Mouse (Mus musculus) brain, embryonic 14.5 days (tissue): ENCODE data around the gene Polr2a. TPM values are rescaled to one million over a fixed set of nuclear protein-coding genes. Genes with fewer than 3 reads are reported as not detected.
A peak's percentile ranks its signal among the peaks of the same experiment; 100 is the strongest.
"Not testable (repeated sequence)": the region's sequence is repeated elsewhere in the genome, so short reads cannot be mapped to it uniquely, and the experiment has no call there.

ENCODE experiments used
- DNase-seq: peaks from one replicate; pipeline ENCODE4 v3.0.0-alpha.2; 2011; ENCODE audit warnings: low read depth
- CTCF ChIP-seq: fragments of 200-500 bp; IDR thresholded peaks from 2 replicates; pipeline ENCODE4 v1.5.1; 2012; ENCODE audit warnings: inconsistent platforms, mild to moderate bottlenecking, moderate library complexity, borderline replicate concordance; ENCODE audit not compliant: insufficient read depth, insufficient read length; ENCODE audit errors: extremely low read depth
- POLR2A ChIP-seq: fragments of 200-500 bp; IDR thresholded peaks from 2 replicates; pipeline ENCODE4 v1.6.1; 2012; ENCODE audit warnings: mild to moderate bottlenecking, inconsistent platforms, borderline replicate concordance; ENCODE audit not compliant: poor library complexity, insufficient read depth, insufficient read length, severe bottlenecking; ENCODE audit errors: extremely low read depth
- polyA plus RNA-seq: library from polyadenylated mRNA; depleted of rRNA; stranded (reverse); fragments of >200 nt; gene quantifications from 2 replicates; pipeline ENCODE4 v1.2.3, GENCODE M21; 2012

The Polr2a gene
- polyA plus RNA-seq, 1 experiment = 71.0 TPM

GRCm38 (mm10) chr11:69760160-69760900, 1.9 kb upstream of the Polr2a start:
- peak; percentile 12 for DNase-seq
- TF ChIP-seq CTCF (no peak), POLR2A (no peak)

GRCm38 (mm10) chr11:69758971-69759721, 709 bp upstream of the Polr2a start:
- DNase-seq = peak; percentile 98
- peak; percentile 23; the same call in 1 of the 2 replicates for TF ChIP-seq POLR2A
- TF ChIP-seq CTCF = no peak

GRCm38 (mm10) chr11:69758090-69758456, 364 bp downstream of the Polr2a start:
- DNase-seq = peak; percentile 98

GRCm38 (mm10) chr11:69757303-69758089, 941 bp downstream of the Polr2a start:
- TF ChIP-seq POLR2A (no peak), CTCF (no peak)
- no peak for DNase-seq

More at GRCm38 (mm10) chr11:69758090-69758456, 364 bp downstream of the Polr2a start:
- TF ChIP-seq POLR2A (no peak), CTCF (no peak)

GRCm38 (mm10) chr11:69754701-69755100, 3.7 kb downstream of the Polr2a start:
- TF ChIP-seq CTCF (peak; percentile 36; the same call in 1 of the 2 replicates), POLR2A (no peak)
- DNase-seq = peak; percentile 85

- DNase-seq = no peak
- no peak for TF ChIP-seq CTCF
- no peak for TF ChIP-seq POLR2A
Measured at GRCm38 (mm10) chr11:69754233-69754632, 4.2 kb downstream of the Polr2a start.

- TF ChIP-seq POLR2A (no peak), CTCF (no peak)
- DNase-seq = no peak
Measured at GRCm38 (mm10) chr11:69752686-69753085, 5.8 kb downstream of the Polr2a start.

GRCm38 (mm10) chr11:69751635-69752034, 6.8 kb downstream of the Polr2a start:
- no peak for TF ChIP-seq POLR2A
- no peak for TF ChIP-seq CTCF
- no peak for DNase-seq

GRCm38 (mm10) chr11:69731408-69731807, 27.0 kb downstream of the Polr2a start:
- 0 out of 2 replicates have a peak, but pooled peaks have one; percentile 3 for TF ChIP-seq CTCF
- not testable (repeated sequence) for DNase-seq

- peak; percentile 43; the same call in 1 of the 2 replicates for TF ChIP-seq CTCF
- no peak for TF ChIP-seq POLR2A
- DNase-seq = peak; percentile 72
Measured at GRCm38 (mm10) chr11:69729063-69729462, 29.4 kb downstream of the Polr2a start.

GRCm38 (mm10) chr11:69725951-69726350, 32.5 kb downstream of the Polr2a start:
- no peak for DNase-seq
- TF ChIP-seq CTCF (no peak), POLR2A (no peak)
